Mouse (Mus musculus) limb, embryonic 11.5 days (tissue): ENCODE results near the gene Ifi27. TPM values are rescaled to one million over a fixed set of nuclear protein-coding genes. Genes with fewer than 3 reads are reported as not detected.

Source experiments
- polyA plus RNA-seq: library from polyadenylated mRNA; unstranded; fragments of >200 nt; fragmentation: Nextera tagmentation; extraction: Ambion mirVana; gene quantifications from 2 replicates; pipeline ENCODE4 v1.2.1, GENCODE M21; 2014

Gene Ifi27
- polyA plus RNA-seq, 1 experiment from 2014 or later: 1.2 TPM

Other genes with a start within 250 kb of the Ifi27 start
- gene Prima1, start 192.1 kb upstream of the Ifi27 start, polyA plus RNA-seq: 0.16 TPM in 1 of 2 replicates, not detected in the other
- not detected in 2 replicates for gene Fam181a, start 123.2 kb upstream of the Ifi27 start, polyA plus RNA-seq
- gene Asb2, start 78.2 kb upstream of the Ifi27 start, polyA plus RNA-seq: 0.87 and 1.4 TPM in 2 replicates
- gene Otub2, start 45.5 kb upstream of the Ifi27 start, polyA plus RNA-seq: 11.2 and 11.3 TPM in 2 replicates
- 0.58 and 1.0 TPM in 2 replicates for gene 9330161L09Rik, start 26.4 kb upstream of the Ifi27 start, polyA plus RNA-seq
- 102 and 105 TPM in 2 replicates for gene Ddx24, start 8.4 kb upstream of the Ifi27 start, polyA plus RNA-seq
- 0.37 and 0.47 TPM in 2 replicates for gene Ifi27l2a, start 9.5 kb downstream of the Ifi27 start, polyA plus RNA-seq
- gene Ifi27l2b, start 23.0 kb downstream of the Ifi27 start, polyA plus RNA-seq: not detected in 2 replicates
- gene Ppp4r4, start 98.1 kb downstream of the Ifi27 start, polyA plus RNA-seq: 2.1 and 2.2 TPM in 2 replicates
- gene Serpina10, start 197.2 kb downstream of the Ifi27 start, polyA plus RNA-seq: 0.11 TPM in 1 of 2 replicates, not detected in the other
- gene Serpina6, start 223.0 kb downstream of the Ifi27 start, polyA plus RNA-seq: 0.53 and 0.57 TPM in 2 replicates
- gene Serpina16, start 241.9 kb downstream of the Ifi27 start, polyA plus RNA-seq: not detected in 2 replicates